Mouse (Mus musculus) ES-E14 (cell line): ENCODE results near the gene Sema3f. TPM values are rescaled to one million over a fixed set of nuclear protein-coding genes. Genes with fewer than 3 reads are reported as not detected.

ENCODE experiments used
- DNase-seq: peaks from one replicate; pipeline ENCODE4 v3.0.0-alpha.2; 2013; ENCODE audit warnings: low read depth, low spot score
- H3K27ac ChIP-seq: 2 replicates; pipeline ENCODE4 v1.5.1; 2012; ENCODE audit warnings: low read depth, mild to moderate bottlenecking, low read length, moderate library complexity, mixed read lengths; ENCODE audit not compliant: poor library complexity, insufficient read depth, severe bottlenecking
- H3K36me3 ChIP-seq: 2 replicates; pipeline ENCODE4 v1.6.1; 2012; ENCODE audit warnings: mild to moderate bottlenecking, low read length, moderate library complexity, mixed read lengths; ENCODE audit not compliant: control insufficient read depth, poor library complexity, insufficient read depth, severe bottlenecking
- H3K4me1 ChIP-seq, 2 experiments: fragments of 150-350 bp in 1 of 2; sonication (generic) in 1 of 2; 2 replicates each; pipeline ENCODE4 v1.6.1; 2012; ENCODE audit warnings: low read length in 2 of 2, mild to moderate bottlenecking in 1 of 2, mixed read lengths in 1 of 2; ENCODE audit not compliant: control insufficient read depth in 2 of 2, insufficient read depth in 2 of 2, poor library complexity in 1 of 2
- H3K4me3 ChIP-seq, 2 experiments: fragments of 150-350 bp in 1 of 2; sonication (generic) in 1 of 2; 2 replicates each; pipeline ENCODE4 v1.5.1; 2012; ENCODE audit warnings: low read length in 2 of 2, low read depth in 1 of 2, mild to moderate bottlenecking in 1 of 2, mixed read lengths in 1 of 2; ENCODE audit not compliant: insufficient read depth in 1 of 2, poor library complexity in 1 of 2, severe bottlenecking in 1 of 2
- H3K9ac ChIP-seq: 2 replicates; pipeline ENCODE4 v1.6.1; 2012; ENCODE audit warnings: low read depth, mild to moderate bottlenecking, low read length, mixed read lengths; ENCODE audit not compliant: poor library complexity, insufficient read depth, severe bottlenecking
- H3K9me3 ChIP-seq: fragments of 150-350 bp; sonication (generic); 2 replicates; pipeline ENCODE4 v1.6.1; 2012; ENCODE audit warnings: low read depth, mild to moderate bottlenecking, low read length; ENCODE audit not compliant: control insufficient read depth, insufficient read depth
- CHD2 ChIP-seq: IDR thresholded peaks from 2 replicates; pipeline ENCODE4 v1.6.1; 2014; ENCODE audit warnings: mild to moderate bottlenecking, low read depth, low read length, inconsistent platforms
- HCFC1 ChIP-seq: IDR thresholded peaks from 2 replicates; pipeline ENCODE4 v1.6.1; 2012; ENCODE audit warnings: low read length, inconsistent platforms, borderline replicate concordance; ENCODE audit not compliant: insufficient read depth
- MAFK ChIP-seq: IDR thresholded peaks from 2 replicates; pipeline ENCODE4 v1.6.1; 2014; ENCODE audit warnings: mild to moderate bottlenecking, low read depth, low read length, inconsistent platforms; ENCODE audit not compliant: insufficient read depth
- ZC3H11A ChIP-seq: IDR thresholded peaks from 2 replicates; pipeline ENCODE4 v1.6.1; 2012; ENCODE audit warnings: low read depth, mild to moderate bottlenecking, inconsistent platforms, low read length, borderline replicate concordance
- ZNF384 ChIP-seq: IDR thresholded peaks from 2 replicates; pipeline ENCODE4 v1.6.1; 2012; ENCODE audit warnings: low read depth, low read length, inconsistent platforms
- in situ Hi-C, 2 experiments: fragments of 600-800 bp; cut with MboI; formaldehyde crosslinking; loops; one replicate each; pipeline ENCODE4 v1.15.1; 2025; ENCODE audit warnings: low sequenced_read_pairs in 2 of 2, inconsistent platforms in 1 of 2; ENCODE audit not compliant: unreplicated experiment in 2 of 2
- total RNA-seq: library from RNA; depleted of rRNA; stranded (reverse); fragments of 300-350 nt; gene quantifications from 2 replicates; pipeline ENCODE4 v1.2.3, GENCODE M21; 2012

Gene Sema3f
- total RNA-seq, 1 experiment, result 11.6 TPM

- TF ChIP-seq CHD2, result no peak
- no peak for TF ChIP-seq HCFC1
- TF ChIP-seq MAFK, result no peak
- no peak for TF ChIP-seq ZC3H11A
- TF ChIP-seq ZNF384, result no peak
- no peak overlapping the region for H3K27ac ChIP-seq
- no peak overlapping the region for H3K9ac ChIP-seq
- no peaks in the 10 kb centered on the region for H3K9me3 ChIP-seq
- H3K36me3 ChIP-seq, result peaks cover 8% of the 10 kb centered on the region; the same call in 1 of the 2 replicates
- DNase-seq, result no peak
- H3K4me3 ChIP-seq, result no peak overlapping the region
- in situ Hi-C loops, result loop anchor here in 1 of 2 experiments (5.0 kb wide), 1 partner anchor 49 kb away; no protein-coding TSS in a partner anchor
- peaks cover 5 to 16% of the 10 kb centered on the region in 2 experiments; a peak in 2 of 4 replicates for H3K4me1 ChIP-seq
Observed at GRCm38 (mm10) chr9:107688415-107688814, 21.9 kb downstream of the Sema3f start.

GRCm38 (mm10) chr9:107685231-107685981, 24.9 kb downstream of the Sema3f start:
- Histone ChIP-seq H3K9me3 (no peaks in the 10 kb centered on the region), H3K36me3 (no peaks in the 10 kb centered on the region; the same call in 1 of the 2 replicates), H3K9ac (no peak overlapping the region), H3K27ac (no peak overlapping the region), H3K4me3 (no peak overlapping the region), H3K4me1 (peaks cover 3 to 5% of the 10 kb centered on the region in 2 experiments; a peak in 2 of 4 replicates)
- no peak for DNase-seq
- TF ChIP-seq MAFK, result no peak
- peak; percentile 38; the same call in 1 of the 2 replicates for TF ChIP-seq ZC3H11A
- in situ Hi-C loops, result loop anchor here in 1 of 2 experiments (5.0 kb wide), 1 partner anchor 52 kb away; no protein-coding TSS in a partner anchor

- TF ChIP-seq MAFK (no peak), HCFC1 (no peak), ZNF384 (no peak), CHD2 (no peak), ZC3H11A (no peak)
- no peaks in the 10 kb centered on the region; the same call in 1 of the 2 replicates for H3K36me3 ChIP-seq
Observed at GRCm38 (mm10) chr9:107682405-107682804, 27.9 kb downstream of the Sema3f start.

GRCm38 (mm10) chr9:107679501-107679900, 30.8 kb downstream of the Sema3f start, which contains the start of gene Gnat1:
TSS of gene Gnat1 (minus strand) at chr9:107679712.
- in situ Hi-C loops, result no loop called here
- TF ChIP-seq ZC3H11A (no peak), HCFC1 (no peak), CHD2 (no peak), ZNF384 (no peak), MAFK (no peak)
- Histone ChIP-seq H3K27ac (no peak within 1 kb of the TSS), H3K36me3 (no peaks in the 10 kb centered on the region; the same call in 1 of the 2 replicates), H3K9ac (no peak within 1 kb of the TSS), H3K9me3 (no peaks in the 10 kb centered on the region), H3K4me1 (peaks cover 0 to 14% of the 10 kb centered on the region in 2 experiments; a peak in 1 of 4 replicates), H3K4me3 (no peak within 1 kb of the TSS)
- DNase-seq, result no peak

More at GRCm38 (mm10) chr9:107682405-107682804, 27.9 kb downstream of the Sema3f start:
- in situ Hi-C loops, result no loop called here
- no peak overlapping the region for H3K9ac ChIP-seq
- no peaks in the 10 kb centered on the region for H3K9me3 ChIP-seq
- no peak overlapping the region for H3K27ac ChIP-seq
- H3K4me1 ChIP-seq, result peaks cover 3 to 4% of the 10 kb centered on the region in 2 experiments; a peak in 2 of 4 replicates
- H3K4me3 ChIP-seq, result no peak overlapping the region
- DNase-seq, result no peak
